Mouse (Mus musculus): ENCODE measurements around the gene Crebl2.

- TF ChIP-seq EP300 (IDR thresholded peaks at IDR 0.05; ENCODE audit: low read depth) (no peak), CTCF (IDR thresholded peaks at IDR 0.05; ENCODE audit: low read depth) (no peak)
Observed at GRCm38 (mm10) chr6:134866113-134866512, 36.2 kb downstream of the Crebl2 start.
